Mouse (Mus musculus) hindbrain, embryonic 12.5 days (tissue): Measurements from ENCODE around the gene Bpifc. TPM values are rescaled to one million over a fixed set of nuclear protein-coding genes. Genes with fewer than 3 reads are reported as not detected.

ENCODE experiments used
- ATAC-seq: fragments of 200-750 bp; cut with Nextera tagmentation; 2 replicates; pipeline ENCODE4 v1.8.0; 2017; ENCODE audit warnings: moderate TSS enrichment; ENCODE audit not compliant: low FRiP score
- H3K27ac ChIP-seq: fragments of 300-500 bp; sonication (generic); 2 replicates; pipeline ENCODE4 v1.5.1; 2016; ENCODE audit warnings: mild to moderate bottlenecking
- H3K27me3 ChIP-seq: fragments of 300-500 bp; sonication (generic); 2 replicates; pipeline ENCODE4 v1.6.1; 2016; ENCODE audit warnings: mild to moderate bottlenecking
- H3K36me3 ChIP-seq: fragments of 300-500 bp; sonication (generic); 2 replicates; pipeline ENCODE4 v1.6.1; 2016; ENCODE audit warnings: mild to moderate bottlenecking
- H3K4me1 ChIP-seq: fragments of 300-500 bp; sonication (generic); 2 replicates; pipeline ENCODE4 v1.6.1; 2016
- H3K4me2 ChIP-seq: fragments of 300-500 bp; sonication (generic); replicated peaks from 2 replicates; pipeline ENCODE4 v1.6.1; 2016; ENCODE audit warnings: mild to moderate bottlenecking
- H3K4me3 ChIP-seq: fragments of 300-500 bp; sonication (generic); 2 replicates; pipeline ENCODE4 v1.5.1; 2016; ENCODE audit warnings: mild to moderate bottlenecking
- H3K9ac ChIP-seq: fragments of 300-500 bp; sonication (generic); 2 replicates; pipeline ENCODE4 v1.6.1; 2016; ENCODE audit warnings: mild to moderate bottlenecking, moderate library complexity
- H3K9me3 ChIP-seq: fragments of 300-500 bp; sonication (generic); replicated peaks from 2 replicates; pipeline ENCODE4 v1.6.1; 2016; ENCODE audit warnings: mild to moderate bottlenecking
- WGBS: fragments of 180-500 bp; shearing (Covaris S2); methylation state at CpG from one replicate; pipeline ENCODE4 v1.1.7; 2016; 5-methylcytosine and 5-hydroxymethylcytosine counted together
- polyA plus RNA-seq: library from polyadenylated mRNA; unstranded; fragments of >200 nt; fragmentation: Nextera tagmentation; extraction: Ambion mirVana; gene quantifications from 2 replicates; pipeline ENCODE4 v1.2.1, GENCODE M21; 2016

Gene Bpifc
- polyA plus RNA-seq, 1 experiment from 2014 or later, result not detected

GRCm38 (mm10) chr10:86009688-86010087 lies 2.0 kb downstream of the Bpifc start:
- Histone ChIP-seq H3K9ac (no peak overlapping the region), H3K27me3 (no peaks in the 10 kb centered on the region), H3K4me1 (no peaks in the 10 kb centered on the region), H3K9me3 (no peaks in the 10 kb centered on the region), H3K36me3 (no peaks in the 10 kb centered on the region), H3K27ac (no peak overlapping the region), H3K4me2 (no peak overlapping the region), H3K4me3 (no peak overlapping the region)
- ATAC-seq, result no peak
- 85% methylated on average over 2 of the region's 2 CpGs for WGBS

DNA sequence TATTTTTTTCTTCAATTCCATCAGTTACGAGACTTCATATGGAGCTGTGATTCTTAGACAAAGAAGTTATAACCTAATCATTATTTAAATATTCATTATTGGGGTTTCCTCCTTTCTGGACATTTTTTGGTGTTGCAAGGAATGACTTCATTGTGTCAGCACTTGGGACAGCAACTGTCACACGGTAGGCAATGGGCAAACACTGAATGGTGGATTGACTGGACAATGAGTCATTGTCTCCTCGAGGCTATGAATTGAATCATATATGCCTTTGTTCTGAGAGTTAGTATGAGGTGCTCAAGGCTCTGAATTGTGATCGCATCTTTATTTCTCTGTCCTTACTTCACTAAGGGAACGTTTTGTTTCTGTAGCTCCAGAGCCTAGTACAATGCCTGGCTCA lies 5.2 kb downstream of the Bpifc start:
- no peak overlapping the region for H3K27ac ChIP-seq
- H3K27me3 ChIP-seq, result no peaks in the 10 kb centered on the region
- H3K4me3 ChIP-seq, result no peak overlapping the region
- no peak for ATAC-seq
- H3K9me3 ChIP-seq, result no peaks in the 10 kb centered on the region
- H3K4me1 ChIP-seq, result no peaks in the 10 kb centered on the region
- no peaks in the 10 kb centered on the region for H3K36me3 ChIP-seq
- H3K9ac ChIP-seq, result no peak overlapping the region
- no peak overlapping the region for H3K4me2 ChIP-seq
- 62% methylated on average over 5 of the region's 5 CpGs for WGBS

DNA sequence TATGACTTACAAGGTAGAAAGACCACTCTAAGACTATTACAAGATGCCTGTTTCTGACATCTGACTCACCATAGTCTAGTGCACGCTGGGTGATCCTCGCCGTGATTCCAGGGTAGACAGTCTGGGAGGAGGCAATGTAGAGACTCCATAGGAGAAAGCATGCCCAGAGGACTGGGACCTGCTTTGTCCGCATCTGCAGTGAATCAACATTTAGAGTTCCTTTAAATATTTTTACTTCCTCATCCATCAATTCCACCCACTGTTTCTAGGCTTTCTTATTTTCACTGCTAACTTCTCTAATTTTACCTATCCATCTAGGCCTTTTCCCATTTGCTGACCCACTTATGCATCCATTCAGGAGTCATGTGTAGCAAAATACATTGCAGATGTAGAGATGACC lies 11.2 kb downstream of the Bpifc start:
- Histone ChIP-seq H3K4me1 (no peaks in the 10 kb centered on the region), H3K4me2 (no peak overlapping the region), H3K9me3 (0 out of 2 replicates have a peak, but pooled peaks cover 3% of the 10 kb centered on the region), H3K4me3 (no peak overlapping the region), H3K27ac (no peak overlapping the region), H3K27me3 (no peaks in the 10 kb centered on the region), H3K36me3 (no peaks in the 10 kb centered on the region), H3K9ac (no peak overlapping the region)
- 90% methylated on average over 4 of the region's 4 CpGs for WGBS
- no peak for ATAC-seq

DNA sequence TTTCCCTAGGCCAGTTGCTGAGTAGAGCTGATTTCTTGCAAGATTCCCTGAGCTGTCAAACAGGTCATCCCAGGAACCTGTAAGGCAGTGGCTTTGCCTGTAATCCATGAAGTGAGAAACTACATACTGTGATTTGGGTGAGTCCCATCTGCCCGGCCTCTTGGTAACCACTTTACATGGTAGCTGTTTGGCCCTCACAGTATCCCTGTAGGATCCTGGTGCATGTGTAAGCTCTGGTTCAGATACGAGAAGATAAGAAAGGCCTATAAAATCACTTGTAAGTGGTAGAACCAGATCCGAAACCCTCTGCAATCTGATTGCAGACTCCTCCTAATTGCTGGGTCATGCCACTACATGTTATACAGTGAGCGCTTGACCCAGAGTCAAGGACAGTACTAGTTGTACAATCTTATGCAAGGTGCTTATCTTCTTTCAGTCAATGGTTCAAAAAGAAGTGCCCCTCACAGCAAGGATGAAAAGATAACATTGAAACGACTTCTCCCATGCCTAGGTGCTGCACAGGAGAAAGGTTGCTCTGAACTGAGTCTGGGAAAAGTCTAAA lies 17.1 kb downstream of the Bpifc start:
- no peaks in the 10 kb centered on the region for H3K36me3 ChIP-seq
- H3K4me3 ChIP-seq, result no peak overlapping the region
- no peak overlapping the region for H3K4me2 ChIP-seq
- H3K4me1 ChIP-seq, result no peaks in the 10 kb centered on the region
- no peaks in the 10 kb centered on the region for H3K27me3 ChIP-seq
- no peak for ATAC-seq
- no peak overlapping the region for H3K9ac ChIP-seq
- WGBS, result 82% methylated on average over 5 of the region's 5 CpGs
- H3K27ac ChIP-seq, result no peak overlapping the region
- H3K9me3 ChIP-seq, result 0 out of 2 replicates have a peak, but pooled peaks cover 3% of the 10 kb centered on the region

DNA sequence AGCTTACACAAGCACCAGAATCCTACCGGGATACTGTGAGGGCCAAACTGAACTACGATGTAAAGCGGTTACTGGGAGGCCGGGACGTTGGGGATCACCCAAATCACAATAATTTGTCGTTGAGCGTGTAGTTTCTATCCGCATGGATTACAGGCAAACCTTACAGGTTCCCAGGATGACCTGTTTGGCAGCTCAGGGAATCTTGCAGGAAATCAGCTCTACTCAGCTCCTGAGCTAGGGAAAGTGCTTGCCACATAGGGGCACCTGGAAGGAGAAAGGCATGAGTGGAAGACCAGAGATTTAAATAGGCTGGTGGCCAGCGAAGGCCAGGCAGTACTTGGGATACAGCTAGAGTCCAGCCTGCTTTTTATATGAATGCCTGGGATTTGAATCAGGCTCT lies 17.9 kb downstream of the Bpifc start:
- Histone ChIP-seq H3K27ac (no peak overlapping the region), H3K4me3 (no peak overlapping the region), H3K4me1 (no peaks in the 10 kb centered on the region), H3K27me3 (no peaks in the 10 kb centered on the region), H3K9ac (no peak overlapping the region), H3K9me3 (0 out of 2 replicates have a peak, but pooled peaks cover 3% of the 10 kb centered on the region), H3K4me2 (no peak overlapping the region), H3K36me3 (no peaks in the 10 kb centered on the region)
- WGBS, result 87% methylated on average over 9 of the region's 9 CpGs
- no peak for ATAC-seq

- H3K9me3 ChIP-seq, result no peaks in the 10 kb centered on the region
- no peaks in the 10 kb centered on the region for H3K36me3 ChIP-seq
- H3K27ac ChIP-seq, result no peak overlapping the region
- H3K27me3 ChIP-seq, result no peaks in the 10 kb centered on the region
- no peak overlapping the region for H3K9ac ChIP-seq
- no peaks in the 10 kb centered on the region for H3K4me1 ChIP-seq
- no peak overlapping the region for H3K4me3 ChIP-seq
- no peak for ATAC-seq
- WGBS, result 87% methylated on average over 4 of the region's 4 CpGs
- H3K4me2 ChIP-seq, result no peak overlapping the region
Measured at GRCm38 (mm10) chr10:85992412-85992811, 19.3 kb downstream of the Bpifc start.

GRCm38 (mm10) chr10:85989412-85990115 lies 22.1 kb downstream of the Bpifc start:
- H3K9me3 ChIP-seq, result no peaks in the 10 kb centered on the region
- ATAC-seq, result no peak
- no peak overlapping the region for H3K9ac ChIP-seq
- no peaks in the 10 kb centered on the region for H3K27me3 ChIP-seq
- no peak overlapping the region for H3K27ac ChIP-seq
- 75% methylated on average over 6 of the region's 6 CpGs for WGBS
- no peak overlapping the region for H3K4me3 ChIP-seq
- H3K36me3 ChIP-seq, result no peaks in the 10 kb centered on the region
- no peaks in the 10 kb centered on the region for H3K4me1 ChIP-seq
- no peak overlapping the region for H3K4me2 ChIP-seq

DNA sequence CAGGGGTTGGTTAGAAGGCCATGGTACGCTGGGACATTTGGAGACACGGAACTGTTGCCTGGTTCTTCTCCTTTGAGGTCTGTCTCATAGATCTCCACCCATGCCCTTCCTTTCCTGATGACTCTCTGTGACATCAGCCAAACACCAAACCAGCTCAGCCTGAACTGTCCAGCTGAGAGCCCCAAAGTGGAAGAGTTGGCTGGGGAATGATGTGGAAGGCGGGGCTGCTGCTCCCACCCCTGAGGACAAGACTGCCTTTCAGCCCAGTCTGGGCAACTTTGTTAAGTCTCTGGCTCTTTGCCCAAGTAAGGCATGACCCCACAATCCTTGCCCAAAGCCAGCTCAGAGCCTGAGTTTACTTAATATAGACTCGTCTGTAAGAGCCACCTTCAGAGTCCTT lies 38.8 kb downstream of the Bpifc start:
- Histone ChIP-seq H3K4me2 (no peak overlapping the region), H3K27ac (no peak overlapping the region), H3K27me3 (no peaks in the 10 kb centered on the region), H3K9ac (no peak overlapping the region), H3K4me1 (no peaks in the 10 kb centered on the region), H3K36me3 (no peaks in the 10 kb centered on the region), H3K9me3 (no peaks in the 10 kb centered on the region; the same call in 1 of the 2 replicates), H3K4me3 (no peak overlapping the region)
- 80% methylated on average over 4 of the region's 4 CpGs for WGBS
- ATAC-seq, result no peak

DNA sequence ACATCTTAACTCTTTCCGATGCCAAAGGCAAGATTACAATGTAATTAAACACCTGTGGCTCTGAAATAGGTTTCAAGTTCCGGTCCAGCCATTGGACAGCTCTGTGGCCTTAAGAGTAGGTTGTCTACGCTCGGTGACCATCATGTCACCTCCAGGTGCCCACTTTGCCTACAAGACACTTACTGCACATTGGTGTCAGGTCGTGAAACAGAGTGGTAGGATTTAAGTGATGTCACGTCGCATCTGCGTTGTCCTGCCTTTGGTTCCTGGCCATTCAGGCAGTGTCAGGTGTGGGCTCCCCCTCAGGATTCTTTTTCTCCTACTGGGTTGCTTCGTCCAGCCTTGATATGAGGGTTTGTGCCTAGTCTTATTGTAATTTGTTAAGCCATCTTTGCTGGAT lies 39.9 kb downstream of the Bpifc start:
- H3K27me3 ChIP-seq, result no peaks in the 10 kb centered on the region
- WGBS, result 87% methylated on average over 9 of the region's 9 CpGs
- H3K27ac ChIP-seq, result no peak overlapping the region
- no peak overlapping the region for H3K9ac ChIP-seq
- no peak for ATAC-seq
- no peak overlapping the region for H3K4me2 ChIP-seq
- H3K4me1 ChIP-seq, result no peaks in the 10 kb centered on the region
- no peaks in the 10 kb centered on the region; the same call in 1 of the 2 replicates for H3K9me3 ChIP-seq
- no peak overlapping the region for H3K4me3 ChIP-seq
- H3K36me3 ChIP-seq, result no peaks in the 10 kb centered on the region

DNA sequence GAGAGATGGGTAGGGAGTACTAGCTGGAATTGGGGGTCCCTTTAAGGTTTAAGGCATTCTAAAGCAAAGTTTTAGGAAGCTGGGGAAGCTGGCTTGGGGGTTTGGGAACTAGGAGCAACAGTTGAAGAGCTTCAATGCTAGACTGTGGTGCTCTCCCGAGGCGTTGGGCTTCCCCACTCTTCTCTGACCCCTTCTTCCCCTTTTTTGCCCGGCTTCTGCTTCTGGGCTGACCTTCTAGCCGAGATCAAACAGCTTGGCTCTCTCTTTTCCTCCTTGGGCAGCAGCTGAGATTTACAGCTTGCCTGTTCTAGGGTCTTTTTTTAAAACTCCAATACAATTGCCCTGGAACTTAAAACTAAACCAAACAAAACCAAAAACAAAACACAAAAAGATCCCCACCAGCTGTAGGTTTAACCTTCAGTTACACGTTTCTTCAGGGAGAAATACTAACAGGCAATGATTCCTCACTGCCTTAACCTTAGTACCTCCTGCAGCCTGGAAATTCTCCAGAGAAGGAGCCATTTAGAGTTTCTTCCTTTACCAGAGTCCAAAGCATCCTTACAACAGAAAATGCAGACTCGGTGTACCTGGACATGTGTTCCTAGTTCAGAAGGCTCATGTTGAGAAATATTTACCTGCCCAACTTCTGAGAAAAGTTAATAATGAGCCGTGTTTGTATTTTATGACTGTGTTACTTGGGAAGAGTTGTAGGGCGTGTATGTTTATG lies 41.6 kb downstream of the Bpifc start:
- Histone ChIP-seq H3K4me3 (no peak overlapping the region), H3K4me2 (no peak overlapping the region), H3K4me1 (no peaks in the 10 kb centered on the region), H3K27ac (no peak overlapping the region), H3K9ac (no peak overlapping the region), H3K36me3 (no peaks in the 10 kb centered on the region), H3K27me3 (no peaks in the 10 kb centered on the region), H3K9me3 (no peaks in the 10 kb centered on the region; the same call in 1 of the 2 replicates)
- WGBS, result 66% methylated on average over 8 of the region's 8 CpGs
- no peak for ATAC-seq

- Histone ChIP-seq H3K9ac (no peak overlapping the region), H3K36me3 (no peaks in the 10 kb centered on the region), H3K9me3 (no peaks in the 10 kb centered on the region), H3K4me1 (no peaks in the 10 kb centered on the region), H3K27me3 (no peaks in the 10 kb centered on the region), H3K4me3 (no peak overlapping the region), H3K4me2 (no peak overlapping the region), H3K27ac (no peak overlapping the region)
- 49% methylated on average over 2 of the region's 2 CpGs for WGBS
- no peak for ATAC-seq
Measured at GRCm38 (mm10) chr10:85968731-85969130, 43.0 kb downstream of the Bpifc start.

DNA sequence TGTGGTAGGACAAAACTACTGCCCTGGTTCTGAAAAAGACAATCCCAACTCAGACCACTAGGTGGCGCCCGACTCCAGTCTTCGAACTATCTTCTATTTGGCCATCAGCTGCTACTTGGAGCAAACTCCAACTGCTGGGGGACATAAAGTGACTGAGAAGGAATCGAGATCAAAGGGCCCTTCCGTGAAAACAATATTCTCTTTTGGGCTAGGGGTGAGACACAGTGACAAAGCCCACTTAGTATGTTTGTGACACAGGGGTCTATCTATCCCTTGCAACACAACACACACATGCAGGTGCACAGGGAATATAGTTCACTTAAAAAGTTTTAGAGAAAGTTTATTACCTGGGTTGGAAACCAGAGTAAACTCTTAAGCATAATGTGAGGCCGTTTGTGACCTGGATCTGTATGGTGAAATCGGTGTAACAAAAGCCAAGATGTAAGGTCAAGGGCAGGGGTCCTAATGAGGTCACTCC lies 43.5 kb downstream of the Bpifc start:
- H3K36me3 ChIP-seq, result no peaks in the 10 kb centered on the region
- no peak overlapping the region for H3K27ac ChIP-seq
- no peak overlapping the region for H3K4me3 ChIP-seq
- H3K4me1 ChIP-seq, result no peaks in the 10 kb centered on the region
- ATAC-seq, result no peak
- H3K9ac ChIP-seq, result no peak overlapping the region
- no peak overlapping the region for H3K4me2 ChIP-seq
- H3K27me3 ChIP-seq, result no peaks in the 10 kb centered on the region
- WGBS, result 10% methylated on average over 7 of the region's 7 CpGs
- no peaks in the 10 kb centered on the region for H3K9me3 ChIP-seq
